Mouse (Mus musculus) T-helper 17 cell (primary cell): Measurements from ENCODE around the gene Zkscan1.
"Not testable (repeated sequence)": the region's sequence is repeated elsewhere in the genome, so short reads cannot be mapped to it uniquely, and the experiment has no call there.

ENCODE experiments used
- in situ Hi-C, 2 experiments: fragments of 300-600 bp; cut with MboI, MseI; formaldehyde crosslinking; loops; 1 replicate in 1 of 2; 2 replicates in 1 of 2; pipeline ENCODE4 v1.15.1; 2025; ENCODE audit warnings: high pct_unique_total_duplicates in 2 of 2

Zkscan1 gene

DNA sequence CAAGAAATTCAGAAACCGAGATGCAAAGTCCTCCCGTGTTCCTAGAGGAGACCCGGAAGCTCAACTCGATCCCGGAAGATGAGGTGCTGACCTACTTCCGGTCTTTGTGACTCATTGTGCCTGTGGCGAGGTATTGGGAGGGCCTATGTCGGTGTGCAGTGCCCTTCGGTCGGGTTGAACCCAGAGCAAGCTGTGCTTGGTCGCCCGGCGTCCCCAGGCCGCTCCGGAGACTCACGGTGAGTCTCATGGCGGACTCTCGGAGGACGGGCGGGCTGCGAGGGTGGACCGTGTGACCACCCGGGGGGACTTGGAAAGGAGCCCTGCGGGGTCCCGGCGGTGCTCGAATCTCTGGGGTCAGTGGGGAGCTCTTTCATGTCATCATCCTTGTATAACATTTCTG lies at the start of gene Zkscan1:
Gene Zkscan1 (plus strand): TSS at position 89 of the 400 bp plus-strand sequence.
- in situ Hi-C loops = loop anchor here in 1 of 2 experiments (5.0 kb wide), 1 partner anchor 52 kb away; no protein-coding TSS in a partner anchor

- in situ Hi-C loops = loop anchor here (5.0 kb wide), 2 partner anchors 36 to 41 kb away; no protein-coding TSS in a partner anchor
Measured at GRCm38 (mm10) chr5:138052894-138053293, 32.0 kb upstream of the Zkscan1 start, which contains the start of gene Smok3c. Gene Smok3c (plus strand): TSS chr5:138053194.

DNA sequence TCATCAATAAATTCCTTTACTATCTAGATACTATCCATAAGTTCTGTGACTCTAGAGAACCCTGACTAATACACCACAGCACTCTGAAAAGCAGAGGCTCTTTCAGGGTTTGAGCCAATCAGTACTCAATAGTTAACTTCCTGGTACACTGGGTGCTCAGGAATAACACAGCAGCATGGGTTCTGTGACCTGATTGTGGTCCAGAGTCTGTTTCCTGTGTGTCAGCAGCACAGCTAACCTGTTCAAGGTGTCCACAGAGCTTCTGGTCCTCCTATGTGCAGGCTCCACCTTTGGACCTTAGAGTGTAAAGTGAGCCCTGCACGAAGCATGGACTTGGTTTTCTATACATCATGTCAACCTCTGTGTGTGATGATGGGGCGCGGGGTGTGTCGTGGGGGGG lies 11.1 kb upstream of the Zkscan1 start:
- in situ Hi-C loops = no loop called here

- in situ Hi-C loops = no loop called here
Measured at GRCm38 (mm10) chr5:138075684-138076083, 9.2 kb upstream of the Zkscan1 start.

DNA sequence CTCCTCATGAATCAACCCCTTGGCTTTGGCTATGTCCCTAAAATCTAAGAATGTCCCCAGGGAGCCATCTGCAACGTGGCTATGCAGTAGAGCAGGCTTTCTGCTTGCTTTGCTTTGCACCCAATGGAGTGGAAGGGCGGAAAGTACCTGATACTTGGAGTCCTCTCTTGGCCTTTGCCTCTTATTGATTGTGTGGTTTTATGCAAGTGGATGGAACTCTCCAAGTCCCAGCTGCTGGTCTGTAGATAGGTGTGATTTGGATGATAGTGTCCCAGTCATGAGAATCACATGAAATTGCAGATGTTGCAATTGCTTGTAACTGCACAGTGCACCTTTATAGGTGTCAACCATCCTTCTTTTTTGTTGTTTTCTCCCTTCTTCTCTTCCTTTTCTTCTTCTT lies 8.7 kb upstream of the Zkscan1 start:
- in situ Hi-C loops = no loop called here

DNA sequence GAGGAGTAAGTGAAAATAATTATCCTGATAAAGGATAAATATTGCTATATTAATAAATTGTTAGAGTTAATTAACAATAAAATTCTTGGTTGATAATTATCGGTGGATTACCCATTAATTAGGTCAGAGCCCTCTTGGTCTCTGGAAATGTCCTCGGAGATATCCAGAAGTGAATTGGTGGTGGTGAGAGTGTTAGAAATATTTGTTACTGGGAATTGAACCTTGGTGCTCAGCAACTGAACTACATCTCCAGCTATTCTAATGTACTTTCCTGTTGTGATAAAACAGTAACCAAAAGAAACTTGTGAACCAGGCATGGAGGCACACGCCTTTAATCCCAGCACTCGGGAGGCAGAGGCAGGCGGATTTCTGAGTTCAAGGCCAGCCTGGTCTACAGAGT lies 4.4 kb upstream of the Zkscan1 start:
- in situ Hi-C loops = loop anchor here in 1 of 2 experiments (5.0 kb wide), 1 partner anchor 57 kb away; no protein-coding TSS in a partner anchor

- in situ Hi-C loops = loop anchor here in 1 of 2 experiments (5.0 kb wide), 1 partner anchor 56 kb away; no protein-coding TSS in a partner anchor
Measured at GRCm38 (mm10) chr5:138081446-138081845, 3.4 kb upstream of the Zkscan1 start.

- in situ Hi-C loops = loop anchor here in 1 of 2 experiments (5.0 kb wide), 1 partner anchor 54 kb away; no protein-coding TSS in a partner anchor
Measured at GRCm38 (mm10) chr5:138083318-138083900, 1.5 kb upstream of the Zkscan1 start.

DNA sequence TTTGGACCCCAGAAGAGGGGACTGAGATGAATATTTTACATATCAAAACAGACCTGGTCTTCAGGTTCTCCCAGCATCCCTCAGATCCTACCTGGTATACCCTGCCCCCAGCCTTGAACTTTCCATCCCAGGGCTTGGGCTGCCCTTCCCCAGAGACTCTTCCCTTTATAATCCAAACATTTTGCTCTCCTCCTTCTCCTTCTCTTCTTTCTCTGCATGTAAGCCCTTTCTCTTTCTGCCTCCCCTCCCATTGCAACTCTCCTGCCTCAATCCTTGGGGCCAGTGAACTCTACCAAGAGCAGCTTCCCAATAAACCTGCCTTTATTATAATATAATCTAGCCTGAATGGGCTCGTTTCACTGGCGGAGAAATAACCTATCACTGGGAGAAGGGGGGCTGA lies 948 bp upstream of the Zkscan1 start:
- in situ Hi-C loops = loop anchor here in 1 of 2 experiments (5.0 kb wide), 1 partner anchor 53 kb away; no protein-coding TSS in a partner anchor

DNA sequence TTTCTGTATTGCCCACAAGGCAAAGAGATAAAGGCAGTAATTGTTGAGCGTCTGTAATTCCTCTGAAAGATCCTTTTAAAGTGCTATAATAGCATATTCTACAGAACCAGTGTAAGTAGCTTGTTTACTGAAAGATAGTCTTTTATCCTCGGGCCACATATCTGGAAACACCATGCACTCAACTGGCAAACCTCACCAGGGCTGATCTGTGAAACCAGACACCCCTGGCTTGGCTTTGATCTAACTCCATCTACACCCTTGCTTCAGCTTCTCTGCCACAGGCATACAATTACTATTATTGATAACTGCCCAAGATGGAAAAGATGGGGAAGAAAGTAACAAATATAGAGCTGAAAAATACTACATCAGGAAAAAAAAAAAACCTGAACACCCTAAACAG lies 377 bp upstream of the Zkscan1 start:
- in situ Hi-C loops = loop anchor here in 1 of 2 experiments (5.0 kb wide), 1 partner anchor 53 kb away; no protein-coding TSS in a partner anchor

DNA sequence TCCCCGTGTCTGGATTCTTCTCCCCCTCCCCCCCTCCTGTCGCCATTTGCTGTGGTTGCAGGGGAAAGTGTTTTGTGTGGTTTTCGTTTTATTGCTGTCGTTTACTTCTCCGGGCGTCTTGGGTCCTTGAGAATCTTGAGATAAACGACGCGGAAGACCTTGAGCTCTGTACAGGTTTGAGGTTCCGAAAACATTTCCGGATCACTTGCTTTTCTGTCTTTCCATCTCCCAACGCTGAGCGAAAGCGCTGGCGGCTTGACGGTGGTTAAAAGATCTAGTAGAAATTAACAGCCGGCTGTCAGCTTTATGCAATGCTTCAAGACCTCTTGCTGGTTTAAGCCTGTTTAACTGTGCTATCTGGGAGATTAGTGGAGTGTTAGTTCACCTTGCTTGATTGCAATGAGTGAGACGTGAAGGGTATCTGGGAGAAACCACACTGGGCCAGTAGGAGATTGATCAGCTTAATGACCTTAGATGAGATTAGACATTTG lies 582 bp downstream of the Zkscan1 start:
- in situ Hi-C loops = no loop called here

- in situ Hi-C loops = no loop called here
Measured at GRCm38 (mm10) chr5:138086842-138087241, 2.0 kb downstream of the Zkscan1 start.

- in situ Hi-C loops = no loop called here
Measured at GRCm38 (mm10) chr5:138088366-138088765, 3.5 kb downstream of the Zkscan1 start.

DNA sequence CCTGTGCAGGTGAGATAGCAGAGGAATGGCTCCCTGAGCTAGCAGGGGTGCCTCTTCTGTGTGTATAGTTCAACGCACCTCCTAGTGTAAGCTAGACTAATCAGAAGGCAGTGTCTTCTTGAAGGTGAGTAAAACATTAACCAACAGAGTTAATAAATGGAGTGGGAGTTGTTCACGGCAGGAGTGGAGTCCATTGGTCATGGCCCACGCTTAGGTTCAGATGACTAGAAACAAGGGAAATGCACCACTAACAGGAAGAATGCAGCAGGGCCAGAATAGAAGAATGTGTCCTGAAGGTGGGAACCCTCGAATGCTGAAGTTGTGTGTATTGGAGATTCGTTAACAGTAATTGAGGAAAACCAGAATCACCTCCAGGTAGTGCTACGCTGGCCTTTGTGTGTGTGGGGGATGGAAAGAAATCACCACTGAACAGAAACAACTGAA lies 4.2 kb downstream of the Zkscan1 start:
- in situ Hi-C loops = no loop called here

- in situ Hi-C loops = no loop called here
Measured at GRCm38 (mm10) chr5:138090271-138090670, 5.4 kb downstream of the Zkscan1 start.

DNA sequence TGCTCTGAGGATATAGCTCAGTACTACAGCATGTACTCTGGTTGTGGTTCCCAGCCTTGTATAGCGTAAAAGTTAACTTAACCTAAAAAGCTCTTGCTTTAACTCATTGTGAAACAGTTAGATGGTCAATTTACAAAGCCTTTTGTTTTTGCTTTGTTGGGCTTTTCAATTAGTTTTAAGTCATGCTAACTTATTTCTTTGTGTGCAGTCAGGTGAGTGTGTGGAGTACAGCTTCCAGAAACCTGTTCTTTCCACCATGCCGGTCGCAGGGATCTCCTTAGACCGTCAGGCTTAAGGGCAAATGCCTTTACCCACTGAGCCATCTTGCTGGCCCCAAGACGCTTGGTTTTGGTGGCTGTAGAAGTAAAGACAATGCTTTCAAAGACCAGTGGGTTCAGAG lies 5.9 kb downstream of the Zkscan1 start:
- in situ Hi-C loops = no loop called here

DNA sequence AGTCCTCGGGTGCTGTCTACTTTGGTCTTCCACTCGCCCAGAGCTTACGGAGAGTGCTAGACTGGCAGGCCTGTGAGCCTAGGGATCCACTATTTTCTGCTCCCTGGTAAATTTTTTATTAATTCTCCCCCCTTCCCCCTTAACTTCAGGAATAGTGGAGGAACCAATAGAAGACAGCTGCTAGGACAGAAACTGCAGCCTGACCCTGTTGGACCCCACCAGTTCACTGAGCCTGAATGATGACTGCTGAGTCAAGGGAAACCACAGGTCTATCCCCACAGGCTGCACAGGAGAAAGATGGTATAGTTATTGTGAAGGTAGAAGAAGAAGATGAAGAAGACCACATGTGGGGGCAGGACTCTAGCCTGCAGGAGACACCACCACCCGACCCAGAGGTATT lies 7.9 kb downstream of the Zkscan1 start:
- in situ Hi-C loops = no loop called here

DNA sequence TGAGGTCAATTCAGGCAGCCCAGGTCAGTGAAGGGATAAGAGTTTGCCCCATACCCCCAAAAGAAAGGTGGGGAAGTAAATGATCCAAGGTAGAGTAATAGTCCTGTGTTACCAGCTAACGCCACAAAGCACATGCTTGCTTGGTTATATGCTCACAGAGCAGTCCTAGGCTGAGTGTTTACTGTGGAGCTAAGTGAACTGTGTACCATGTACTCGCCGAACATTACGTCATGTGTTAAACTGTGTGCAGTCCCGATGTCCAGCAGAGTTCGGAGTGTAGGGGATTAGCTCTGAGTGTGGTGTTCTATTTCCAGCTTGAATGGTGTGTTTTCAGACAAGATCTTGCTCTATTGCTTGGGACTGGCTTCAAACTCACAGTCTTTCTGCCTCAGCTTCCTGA lies 9.6 kb downstream of the Zkscan1 start:
- in situ Hi-C loops = no loop called here

DNA sequence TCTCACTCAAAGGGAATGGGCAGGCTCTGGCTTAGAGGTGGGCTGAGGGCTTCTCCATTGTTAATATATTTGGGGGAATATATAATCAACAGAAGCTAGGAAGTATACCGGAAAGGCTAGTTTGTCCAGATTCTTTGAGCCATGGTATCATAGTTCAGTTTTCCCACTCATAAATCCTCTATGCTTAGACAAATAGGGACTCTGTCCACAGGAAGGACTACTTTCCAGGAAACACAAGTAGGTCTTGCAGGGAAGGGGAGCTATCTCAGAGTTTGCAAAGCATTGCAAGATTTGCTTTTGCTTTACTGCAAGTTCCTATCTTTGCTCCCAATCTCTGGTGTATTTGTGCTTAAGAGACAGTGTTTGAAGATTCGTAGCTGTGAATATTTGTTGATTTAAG lies 20.1 kb downstream of the Zkscan1 start:
- in situ Hi-C loops = no loop called here

DNA sequence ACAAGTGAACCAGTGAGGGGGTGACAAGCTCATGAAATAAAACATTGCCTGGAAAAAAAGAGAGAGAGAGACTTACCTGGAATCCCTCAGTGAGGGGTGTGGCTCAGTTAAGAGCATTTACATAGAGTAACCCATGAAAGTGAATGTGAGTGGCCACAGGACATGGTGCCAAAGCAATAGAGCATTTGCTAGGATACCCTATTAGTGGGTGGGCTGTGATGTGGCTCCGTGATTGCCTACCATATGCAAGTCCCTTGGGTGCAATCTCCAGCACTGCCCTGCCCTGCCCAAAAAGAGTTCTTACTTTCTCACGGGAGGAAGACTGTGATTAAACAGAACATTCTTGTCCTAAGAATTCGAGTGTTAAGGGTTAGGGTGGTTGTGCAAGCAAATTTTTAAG lies 22.2 kb downstream of the Zkscan1 start:
- in situ Hi-C loops = no loop called here

- in situ Hi-C loops = not testable (repeated sequence)
Measured at GRCm38 (mm10) chr5:138109847-138110396, 25.0 kb downstream of the Zkscan1 start.

DNA sequence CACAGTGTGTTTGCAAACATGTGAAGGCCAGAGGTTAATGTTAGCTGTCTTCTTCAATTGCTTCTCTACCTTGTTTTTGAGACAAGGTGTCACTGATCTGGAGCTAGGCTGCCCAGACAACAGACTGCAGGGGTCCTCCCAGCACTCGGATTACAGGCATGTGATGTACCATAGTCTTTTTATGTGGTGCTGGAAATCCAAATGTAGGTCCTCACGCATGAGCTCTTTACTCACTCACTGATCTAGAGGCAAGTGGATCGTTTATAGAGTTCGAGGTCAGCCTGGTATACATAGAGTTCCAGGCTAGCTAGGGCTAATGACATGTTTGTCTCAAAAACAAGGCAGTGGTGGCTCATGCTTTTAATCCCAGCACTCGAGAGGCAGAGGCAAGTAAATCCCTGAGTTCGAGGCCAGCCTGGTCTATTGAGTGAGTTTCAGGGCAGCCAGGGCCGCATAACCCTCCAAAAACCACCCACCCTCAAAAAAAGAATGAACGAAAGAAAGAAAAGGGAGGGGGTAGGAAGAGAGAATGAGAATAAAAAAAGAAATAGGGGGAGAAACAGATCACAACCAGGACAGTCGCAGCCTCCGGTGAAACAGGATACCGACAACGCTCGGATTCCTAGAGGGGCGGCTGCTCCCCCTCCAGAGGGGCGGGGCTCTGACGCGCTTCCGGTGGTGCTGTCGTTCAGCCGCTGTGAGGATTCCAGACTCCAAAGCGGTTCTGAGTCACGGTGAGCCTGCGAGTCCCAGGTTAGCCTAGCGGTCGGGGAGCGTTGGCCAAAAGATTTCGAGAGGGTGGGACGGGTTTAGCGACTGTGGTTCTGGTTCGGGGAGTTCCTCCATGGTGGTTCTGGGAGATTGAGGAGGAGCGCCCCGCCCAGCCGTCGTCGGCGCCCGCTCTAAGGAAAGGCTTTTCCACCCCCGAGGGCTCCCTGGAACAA lies 31.6 kb downstream of the Zkscan1 start, which contains the start of gene Zscan21:
Gene Zscan21 (plus strand): TSS at position 649 of the 944 bp plus-strand sequence.
- in situ Hi-C loops = no loop called here
